Mouse (Mus musculus): ENCODE measurements around the gene Alox5.
A peak's percentile ranks its signal among the peaks of the same experiment; 100 is the strongest.

Gene Alox5

GRCm38 (mm10) chr6:116417518-116418315 is 43.3 kb downstream of the Alox5 start:
- no peak for DNase-seq (ENCODE audit: low spot score in 2 of 2)

GRCm38 (mm10) chr6:116416000-116416552 is 44.9 kb downstream of the Alox5 start:
- DNase-seq (ENCODE audit: low spot score in 2 of 2), result no peak

GRCm38 (mm10) chr6:116415126-116415676 is 45.8 kb downstream of the Alox5 start:
- DNase-seq (ENCODE audit: low spot score in 2 of 2), result no peak

DNA sequence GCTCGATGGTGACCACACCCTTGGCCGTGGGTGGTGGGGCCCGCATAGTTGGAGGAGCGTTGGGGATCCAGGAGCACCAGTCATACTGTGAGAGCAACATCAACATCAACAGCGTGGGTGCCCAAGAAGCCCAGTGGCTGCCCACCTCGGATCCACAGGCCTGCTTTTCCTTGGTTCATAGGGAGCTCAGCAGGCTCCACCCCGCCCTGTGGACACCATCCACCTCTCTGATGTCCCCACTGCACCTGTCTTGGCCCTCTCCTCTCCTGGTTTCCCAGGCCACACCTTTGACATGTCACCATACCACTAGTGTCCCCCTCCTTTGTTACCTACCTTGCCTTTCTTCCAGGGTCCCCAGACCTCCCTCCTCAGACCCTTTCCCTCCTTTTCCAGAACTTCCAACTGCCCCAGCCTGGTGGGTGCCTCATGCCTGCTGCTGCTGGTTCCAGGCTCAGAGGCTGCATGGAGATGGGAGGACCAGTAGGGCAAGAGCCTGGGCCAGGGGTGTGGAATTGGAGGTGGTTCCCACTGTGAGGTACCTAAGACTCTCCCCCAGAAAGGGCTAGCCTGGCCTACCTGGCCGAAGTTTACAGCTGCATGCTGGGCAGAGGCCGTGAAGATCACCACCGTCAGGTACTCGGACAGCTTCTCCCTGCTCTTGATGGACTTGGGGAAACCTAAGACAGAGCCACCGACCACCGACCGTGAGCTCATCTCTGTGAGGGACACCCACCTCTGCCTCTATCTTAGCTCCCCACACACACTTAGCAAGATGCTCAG is 48.2 kb downstream of the Alox5 start:
- DNase-seq (ENCODE audit: low spot score in 2 of 2), result no peak

GRCm38 (mm10) chr6:116411716-116412115 is 49.3 kb downstream of the Alox5 start:
- no peak for DNase-seq (ENCODE audit: low spot score in 2 of 2)

- DNase-seq (ENCODE audit: low spot score in 2 of 2), result no peak
Measured at GRCm38 (mm10) chr6:116410436-116410835, 50.5 kb downstream of the Alox5 start.

GRCm38 (mm10) chr6:116407956-116408657 is 52.9 kb downstream of the Alox5 start:
- DNase-seq (ENCODE audit: low spot score in 2 of 2), result no peak

DNA sequence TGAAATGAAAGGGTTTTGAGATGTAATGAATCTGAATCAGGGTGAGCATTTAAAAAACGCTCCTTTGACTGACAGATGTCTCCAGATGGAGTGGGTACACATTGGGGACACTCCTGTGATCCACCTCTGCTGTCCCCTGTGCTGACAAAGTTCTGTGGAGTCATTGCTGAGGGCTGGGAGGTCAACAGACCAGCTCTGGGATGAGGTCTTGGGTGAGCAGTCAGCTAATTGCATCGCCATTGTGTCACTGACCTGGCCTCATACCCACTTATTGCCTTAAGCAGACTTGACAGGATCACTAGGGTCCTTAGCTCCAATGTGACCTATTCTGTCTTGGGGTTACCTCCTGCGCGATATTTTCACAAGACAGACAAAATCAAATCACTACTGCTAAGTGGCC is 53.8 kb downstream of the Alox5 start:
- DNase-seq (ENCODE audit: low spot score in 2 of 2), result no peak

DNA sequence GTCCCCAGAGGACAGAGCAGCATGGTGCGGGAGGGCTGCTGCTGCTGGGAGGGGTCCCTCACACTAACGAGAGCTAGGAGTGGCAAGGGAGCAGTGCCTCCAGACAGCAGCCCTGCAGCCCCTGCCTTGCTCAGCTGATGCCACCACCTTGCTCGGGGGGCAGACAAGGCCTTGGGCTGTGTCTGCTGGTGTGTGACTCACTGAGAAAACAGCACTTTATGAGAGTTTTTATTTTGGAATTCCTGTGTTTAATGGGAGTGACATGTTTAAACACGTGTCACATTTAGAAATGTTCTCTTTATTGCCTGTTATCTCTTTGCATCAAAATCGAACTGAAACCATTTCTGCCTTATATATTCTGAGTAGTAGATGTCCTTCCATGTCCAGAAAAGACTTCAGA is 54.3 kb downstream of the Alox5 start:
- no peak for DNase-seq (ENCODE audit: low spot score in 2 of 2)

DNA sequence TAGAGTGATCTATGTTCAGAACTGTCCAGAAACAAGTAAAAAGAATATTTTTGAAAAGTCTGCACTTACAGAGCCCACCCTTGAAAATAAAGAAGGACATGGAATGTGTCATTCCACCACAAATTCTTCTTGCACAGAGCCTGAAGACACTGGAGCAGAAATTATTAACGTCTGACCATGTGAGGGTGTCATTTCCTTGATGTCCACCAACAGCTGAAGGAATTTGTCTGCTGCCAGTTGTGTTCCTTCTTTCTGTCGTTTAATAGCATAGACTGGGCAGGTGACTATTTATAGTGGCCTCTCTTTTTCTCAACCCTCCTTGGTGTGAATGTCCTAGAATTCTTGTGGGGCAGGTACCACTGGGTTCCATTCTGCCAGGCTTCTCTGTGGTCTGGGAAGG is 54.8 kb downstream of the Alox5 start:
- no peak for DNase-seq (ENCODE audit: low spot score in 2 of 2)

GRCm38 (mm10) chr6:116405715-116406114 is 55.3 kb downstream of the Alox5 start:
- no peak for DNase-seq (ENCODE audit: low spot score in 2 of 2)

DNA sequence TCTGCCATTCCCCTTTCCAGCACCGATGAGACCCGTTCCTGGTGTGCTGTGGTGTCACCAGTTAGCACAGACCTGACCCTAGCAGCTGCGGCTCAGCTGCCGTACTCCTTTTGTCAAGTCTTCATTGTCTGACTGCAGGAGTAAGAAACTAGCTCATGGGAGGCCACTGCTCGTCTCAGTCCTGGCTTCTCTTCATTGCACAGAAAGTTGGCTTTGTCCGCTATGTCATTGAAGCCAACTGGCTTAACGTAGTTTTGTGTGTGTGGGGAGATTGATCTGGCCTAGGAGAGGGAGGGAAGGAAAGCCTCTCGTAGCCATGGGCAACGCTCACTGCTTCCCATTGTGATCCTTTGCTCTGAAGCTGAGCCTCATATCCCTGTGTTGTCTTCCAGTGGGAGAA is 55.7 kb downstream of the Alox5 start:
- no peak for DNase-seq (ENCODE audit: low spot score in 2 of 2)

GRCm38 (mm10) chr6:116402426-116402825 is 58.6 kb downstream of the Alox5 start:
- no peak for DNase-seq (ENCODE audit: low spot score in 2 of 2)

DNA sequence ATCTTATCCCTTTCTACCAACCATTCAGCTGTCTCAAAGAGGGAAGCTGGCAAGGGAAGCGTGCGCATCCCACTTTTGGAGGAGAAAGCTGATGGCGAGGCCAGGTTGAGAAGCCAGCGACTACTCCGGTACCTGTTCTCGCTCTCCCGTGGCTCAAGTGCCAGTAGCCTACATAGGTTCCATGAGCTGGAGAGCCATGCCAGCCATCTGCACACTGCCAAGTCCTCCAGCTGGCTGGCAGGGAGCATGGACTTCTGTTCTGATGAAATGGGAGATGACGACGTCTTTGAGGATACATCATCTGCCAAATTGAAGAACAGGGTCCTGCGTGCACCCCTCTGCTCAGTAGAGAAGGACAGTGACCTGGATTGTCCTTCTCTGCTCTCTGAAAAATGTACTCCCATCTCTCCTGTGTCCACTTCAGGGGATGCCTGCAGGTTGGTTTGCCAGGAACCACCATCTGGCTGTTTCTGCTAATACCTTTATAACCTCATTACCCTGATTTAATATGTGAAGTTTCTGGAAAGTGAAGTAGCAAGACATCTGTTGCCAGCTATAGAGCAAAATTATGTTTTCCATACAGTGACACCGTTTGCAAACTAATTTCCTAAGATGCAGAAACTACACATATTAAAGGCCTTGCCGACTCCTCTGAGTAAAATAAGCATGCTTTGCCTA is 59.1 kb downstream of the Alox5 start:
- DNase-seq (ENCODE audit: low spot score in 2 of 2), result peak in 1 of 2 experiments; percentile 35

DNA sequence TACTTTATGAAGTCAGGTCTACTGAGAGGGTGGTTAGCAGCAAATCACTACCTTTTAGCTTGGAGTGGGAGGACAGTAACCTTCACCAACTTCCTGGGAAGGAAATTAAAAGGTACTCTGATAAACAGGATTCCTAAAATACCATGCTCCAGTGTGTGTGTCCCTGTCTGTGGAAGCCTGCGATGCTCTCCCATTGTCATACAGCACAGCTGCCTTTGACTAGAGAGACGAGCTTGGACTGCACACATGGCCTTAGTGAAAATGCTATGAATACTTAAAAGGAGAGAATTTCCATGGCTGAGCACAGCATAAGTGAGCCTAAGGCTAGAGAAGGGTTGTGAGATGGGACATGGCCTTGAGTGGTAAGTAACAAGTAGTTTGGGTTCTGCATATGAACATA is 62.8 kb downstream of the Alox5 start:
- no peak for DNase-seq (ENCODE audit: low spot score in 2 of 2)

DNA sequence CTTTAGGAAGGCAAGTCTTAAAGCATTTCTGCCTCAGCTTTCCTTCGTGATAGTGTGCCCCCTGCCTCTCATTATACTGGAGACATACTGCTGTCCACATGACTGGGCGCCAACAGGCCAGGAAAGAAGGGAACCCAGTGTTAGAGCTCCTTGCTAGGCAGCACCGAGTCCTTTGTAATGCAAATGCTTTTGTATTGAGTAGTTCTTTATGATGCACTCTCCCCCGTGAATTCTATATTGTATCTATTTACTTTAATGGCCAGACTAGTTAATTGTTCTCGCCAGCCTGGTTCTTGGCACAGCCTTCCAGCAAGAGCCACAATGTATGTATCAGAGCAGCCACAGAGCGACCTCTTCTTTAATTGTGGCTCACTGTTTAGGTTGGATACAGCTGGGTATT is 63.4 kb downstream of the Alox5 start:
- DNase-seq (ENCODE audit: low spot score in 2 of 2), result no peak

GRCm38 (mm10) chr6:116394916-116395648 is 65.9 kb downstream of the Alox5 start:
- no peak for DNase-seq (ENCODE audit: low spot score in 2 of 2)

GRCm38 (mm10) chr6:116389481-116389880 is 71.5 kb downstream of the Alox5 start:
- DNase-seq (ENCODE audit: low spot score in 2 of 2), result no peak

- no peak for DNase-seq (ENCODE audit: low spot score in 2 of 2)
Measured at GRCm38 (mm10) chr6:116388068-116388467, 72.9 kb downstream of the Alox5 start.

DNA sequence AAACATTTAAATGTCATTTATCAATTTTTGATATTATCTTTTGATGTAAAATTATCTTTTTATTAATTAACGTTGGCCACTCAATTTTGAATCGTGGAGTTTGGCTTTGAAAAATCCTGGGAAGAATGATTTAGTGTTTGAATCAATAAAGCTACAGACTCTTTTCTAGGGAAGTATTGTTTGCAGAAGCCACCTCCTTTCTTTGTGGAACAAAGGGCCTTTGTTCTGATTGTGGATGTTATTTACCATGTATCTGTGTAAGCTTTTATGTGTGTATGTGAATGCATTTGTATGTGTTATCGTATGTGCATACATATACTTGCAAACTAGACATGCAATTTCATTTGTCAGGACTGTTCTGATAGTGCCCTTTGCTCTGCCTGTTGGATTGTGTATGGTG is 74.5 kb downstream of the Alox5 start:
- no peak for DNase-seq (ENCODE audit: low spot score in 2 of 2)

- DNase-seq (ENCODE audit: low spot score in 2 of 2), result no peak
Measured at GRCm38 (mm10) chr6:116386045-116386415, 74.9 kb downstream of the Alox5 start.

Measured in right cerebral cortex, postnatal 10 days (tissue).